Mouse (Mus musculus): ENCODE data around the gene Methig1. TPM values are rescaled to one million over a fixed set of nuclear protein-coding genes. Genes with fewer than 3 reads are reported as not detected.
A peak's percentile ranks its signal among the peaks of the same experiment; 100 is the strongest.

The Methig1 gene
- polyA plus RNA-seq, 1 experiment from 2014 or later, result 0.13 TPM

- WGBS (ENCODE audit: insufficient replicate concordance), result 81% methylated on average over 4 of the region's 4 CpGs
- Histone ChIP-seq H3K27me3 (ENCODE audit: control insufficient read depth, insufficient read depth, low read depth, low read length) (no peaks in the 10 kb centered on the region), H3K27ac (ENCODE audit: low read length) (peak overlapping the region; percentile 37; the same call in 1 of the 2 replicates), H3K9ac (ENCODE audit: low read depth, low read length) (no peak overlapping the region), H3K36me3 (ENCODE audit: control insufficient read depth, insufficient read depth) (peaks cover 91% of the 10 kb centered on the region), H3K4me3 (ENCODE audit: low read depth, low read length) (no peak overlapping the region; the same call in 1 of the 2 replicates), H3K9me3 (replicated peaks; ENCODE audit: control insufficient read depth, low read length) (no peaks in the 10 kb centered on the region), H3K4me2 (ENCODE audit: low read depth, low read length) (peak overlapping the region; percentile 46), H3K4me1 (ENCODE audit: control insufficient read depth, low read depth, low read length) (peaks cover 34% of the 10 kb centered on the region)
- ATAC-seq (ENCODE audit: low read depth), result 0 out of 2 replicates have a peak, but pooled peaks have one; percentile 25
These were observed 48.9 kb downstream of the Methig1 start for GRCm38 (mm10) chr15:100401811-100402210.

- Histone ChIP-seq H3K36me3 (ENCODE audit: control insufficient read depth, insufficient read depth) (peaks cover 89% of the 10 kb centered on the region), H3K9ac (ENCODE audit: low read depth, low read length) (0 out of 2 replicates have a peak overlapping the region, but pooled peaks have one; percentile 1), H3K4me3 (ENCODE audit: low read depth, low read length) (peak overlapping the region; percentile 36), H3K9me3 (replicated peaks; ENCODE audit: control insufficient read depth, low read length) (no peaks in the 10 kb centered on the region), H3K27ac (ENCODE audit: low read length) (peak overlapping the region; percentile 18), H3K27me3 (ENCODE audit: control insufficient read depth, insufficient read depth, low read depth, low read length) (no peaks in the 10 kb centered on the region), H3K4me2 (ENCODE audit: low read depth, low read length) (peak overlapping the region; percentile 46), H3K4me1 (ENCODE audit: control insufficient read depth, low read depth, low read length) (peaks cover 34% of the 10 kb centered on the region)
- no peak for ATAC-seq (ENCODE audit: low read depth)
- 62% methylated on average over 14 of the region's 14 CpGs for WGBS (ENCODE audit: insufficient replicate concordance)
These were observed 49.4 kb downstream of the Methig1 start for GRCm38 (mm10) chr15:100402347-100402746.

- peak overlapping the region; percentile 31; the same call in 1 of the 2 replicates for H3K9ac ChIP-seq (ENCODE audit: low read depth, low read length)
- peak overlapping the region; percentile 36 for H3K4me3 ChIP-seq (ENCODE audit: low read depth, low read length)
These were observed 49.8 kb downstream of the Methig1 start for GRCm38 (mm10) chr15:100402798-100403197.

GRCm38 (mm10) chr15:100403318-100404000, 50.5 kb downstream of the Methig1 start:
- Histone ChIP-seq H3K9me3 (replicated peaks; ENCODE audit: control insufficient read depth, low read length) (no peaks in the 10 kb centered on the region), H3K4me1 (ENCODE audit: control insufficient read depth, low read depth, low read length) (peaks cover 34% of the 10 kb centered on the region), H3K27me3 (ENCODE audit: control insufficient read depth, insufficient read depth, low read depth, low read length) (no peaks in the 10 kb centered on the region), H3K4me3 (ENCODE audit: low read depth, low read length) (peak overlapping the region; percentile 36), H3K36me3 (ENCODE audit: control insufficient read depth, insufficient read depth) (peaks cover 89% of the 10 kb centered on the region), H3K9ac (ENCODE audit: low read depth, low read length) (no peak overlapping the region), H3K27ac (ENCODE audit: low read length) (peak overlapping the region; percentile 65), H3K4me2 (ENCODE audit: low read depth, low read length) (peak overlapping the region; percentile 46)
- 85% methylated on average over 16 of the region's 16 CpGs for WGBS (ENCODE audit: insufficient replicate concordance)
- peak; percentile 51 for ATAC-seq (ENCODE audit: low read depth)

More at GRCm38 (mm10) chr15:100402798-100403197, 49.8 kb downstream of the Methig1 start:
- WGBS (ENCODE audit: insufficient replicate concordance), result 64% methylated on average over 4 of the region's 4 CpGs
- Histone ChIP-seq H3K36me3 (ENCODE audit: control insufficient read depth, insufficient read depth) (peaks cover 89% of the 10 kb centered on the region), H3K4me1 (ENCODE audit: control insufficient read depth, low read depth, low read length) (peaks cover 34% of the 10 kb centered on the region), H3K4me2 (ENCODE audit: low read depth, low read length) (peak overlapping the region; percentile 46), H3K27me3 (ENCODE audit: control insufficient read depth, insufficient read depth, low read depth, low read length) (no peaks in the 10 kb centered on the region), H3K9me3 (replicated peaks; ENCODE audit: control insufficient read depth, low read length) (no peaks in the 10 kb centered on the region), H3K27ac (ENCODE audit: low read length) (peak overlapping the region; percentile 65)
- no peak for ATAC-seq (ENCODE audit: low read depth)

- no peaks in the 10 kb centered on the region for H3K27me3 ChIP-seq (ENCODE audit: control insufficient read depth, insufficient read depth, low read depth, low read length)
- peaks cover 38% of the 10 kb centered on the region for H3K4me1 ChIP-seq (ENCODE audit: control insufficient read depth, low read depth, low read length)
- H3K9ac ChIP-seq (ENCODE audit: low read depth, low read length), result no peak overlapping the region
- H3K4me3 ChIP-seq (ENCODE audit: low read depth, low read length), result no peak overlapping the region
- peaks cover 81% of the 10 kb centered on the region for H3K36me3 ChIP-seq (ENCODE audit: control insufficient read depth, insufficient read depth)
- no peak overlapping the region for H3K27ac ChIP-seq (ENCODE audit: low read length)
- no peaks in the 10 kb centered on the region for H3K9me3 ChIP-seq (replicated peaks; ENCODE audit: control insufficient read depth, low read length)
- WGBS (ENCODE audit: insufficient replicate concordance), result 43% methylated on average over 5 of the region's 5 CpGs
- no peak for ATAC-seq (ENCODE audit: low read depth)
- H3K4me2 ChIP-seq (ENCODE audit: low read depth, low read length), result no peak overlapping the region
These were observed 53.1 kb downstream of the Methig1 start for GRCm38 (mm10) chr15:100406088-100406487.

- 35% methylated on average over 14 of the region's 14 CpGs for WGBS (ENCODE audit: insufficient replicate concordance)
- Histone ChIP-seq H3K4me2 (ENCODE audit: low read depth, low read length) (peak overlapping the region; percentile 59), H3K4me3 (ENCODE audit: low read depth, low read length) (peak overlapping the region; percentile 38), H3K9ac (ENCODE audit: low read depth, low read length) (peak overlapping the region; percentile 46), H3K27ac (ENCODE audit: low read length) (peak overlapping the region; percentile 90), H3K9me3 (replicated peaks; ENCODE audit: control insufficient read depth, low read length) (no peaks in the 10 kb centered on the region), H3K36me3 (ENCODE audit: control insufficient read depth, insufficient read depth) (peaks cover 39% of the 10 kb centered on the region), H3K27me3 (ENCODE audit: control insufficient read depth, insufficient read depth, low read depth, low read length) (no peaks in the 10 kb centered on the region), H3K4me1 (ENCODE audit: control insufficient read depth, low read depth, low read length) (peaks cover 56% of the 10 kb centered on the region)
- peak; percentile 79 for ATAC-seq (ENCODE audit: low read depth)
These were observed 58.1 kb downstream of the Methig1 start for GRCm38 (mm10) chr15:100410918-100411672.

GRCm38 (mm10) chr15:100411731-100412130, 58.8 kb downstream of the Methig1 start:
- no peaks in the 10 kb centered on the region for H3K27me3 ChIP-seq (ENCODE audit: control insufficient read depth, insufficient read depth, low read depth, low read length)
- no peak overlapping the region for H3K4me3 ChIP-seq (ENCODE audit: low read depth, low read length)
- no peak overlapping the region; the same call in 1 of the 2 replicates for H3K9ac ChIP-seq (ENCODE audit: low read depth, low read length)
- peaks cover 36% of the 10 kb centered on the region for H3K36me3 ChIP-seq (ENCODE audit: control insufficient read depth, insufficient read depth)
- H3K27ac ChIP-seq (ENCODE audit: low read length), result peak overlapping the region; percentile 81
- no peak for ATAC-seq (ENCODE audit: low read depth)
- WGBS (ENCODE audit: insufficient replicate concordance), result 80% methylated on average over 5 of the region's 5 CpGs
- no peaks in the 10 kb centered on the region for H3K9me3 ChIP-seq (replicated peaks; ENCODE audit: control insufficient read depth, low read length)
- peaks cover 60% of the 10 kb centered on the region for H3K4me1 ChIP-seq (ENCODE audit: control insufficient read depth, low read depth, low read length)
- no peak overlapping the region for H3K4me2 ChIP-seq (ENCODE audit: low read depth, low read length)

- Histone ChIP-seq H3K9ac (ENCODE audit: low read depth, low read length) (no peak overlapping the region), H3K4me1 (ENCODE audit: control insufficient read depth, low read depth, low read length) (peaks cover 75% of the 10 kb centered on the region), H3K4me3 (ENCODE audit: low read depth, low read length) (no peak overlapping the region), H3K36me3 (ENCODE audit: control insufficient read depth, insufficient read depth) (peaks cover 22% of the 10 kb centered on the region), H3K4me2 (ENCODE audit: low read depth, low read length) (no peak overlapping the region), H3K27me3 (ENCODE audit: control insufficient read depth, insufficient read depth, low read depth, low read length) (no peaks in the 10 kb centered on the region), H3K9me3 (replicated peaks; ENCODE audit: control insufficient read depth, low read length) (no peaks in the 10 kb centered on the region), H3K27ac (ENCODE audit: low read length) (peak overlapping the region; percentile 70)
- 35% methylated on average over 4 of the region's 5 CpGs for WGBS (ENCODE audit: insufficient replicate concordance)
- ATAC-seq (ENCODE audit: low read depth), result no peak
These were observed 60.4 kb downstream of the Methig1 start for GRCm38 (mm10) chr15:100413306-100413705.

Data from liver, embryonic 16.5 days (tissue).